Mouse (Mus musculus) brain, embryonic 14.5 days (tissue): ENCODE data around the gene Kcnv2.

Experiments used
- CTCF ChIP-seq: fragments of 200-500 bp; IDR thresholded peaks from 2 replicates; pipeline ENCODE4 v1.5.1; 2012; ENCODE audit warnings: inconsistent platforms, mild to moderate bottlenecking, moderate library complexity, borderline replicate concordance; ENCODE audit not compliant: insufficient read depth, insufficient read length; ENCODE audit errors: extremely low read depth
- POLR2A ChIP-seq: fragments of 200-500 bp; IDR thresholded peaks from 2 replicates; pipeline ENCODE4 v1.6.1; 2012; ENCODE audit warnings: mild to moderate bottlenecking, inconsistent platforms, borderline replicate concordance; ENCODE audit not compliant: poor library complexity, insufficient read depth, insufficient read length, severe bottlenecking; ENCODE audit errors: extremely low read depth

DNA sequence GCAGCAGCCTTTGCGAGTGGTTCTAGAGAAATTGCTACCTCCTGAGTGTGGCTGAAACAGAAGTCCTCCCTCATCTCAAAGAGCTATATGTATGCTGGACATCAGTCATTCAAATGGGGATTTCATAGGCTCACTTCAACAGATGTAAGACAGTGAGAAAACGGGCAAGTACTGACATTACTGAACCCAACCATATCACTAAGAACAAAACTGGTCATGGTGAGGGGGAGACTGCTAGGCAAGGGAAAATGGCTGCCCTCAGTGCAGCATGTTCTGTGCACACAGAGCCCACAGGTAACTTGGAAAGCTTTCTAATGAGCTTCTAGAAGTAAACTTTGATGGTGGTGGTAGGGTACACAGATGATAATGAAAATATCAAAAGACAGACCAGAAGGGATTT is 12.3 kb upstream of the Kcnv2 start:
- TF ChIP-seq CTCF (no peak), POLR2A (no peak)
